In the genomic region with DNA sequence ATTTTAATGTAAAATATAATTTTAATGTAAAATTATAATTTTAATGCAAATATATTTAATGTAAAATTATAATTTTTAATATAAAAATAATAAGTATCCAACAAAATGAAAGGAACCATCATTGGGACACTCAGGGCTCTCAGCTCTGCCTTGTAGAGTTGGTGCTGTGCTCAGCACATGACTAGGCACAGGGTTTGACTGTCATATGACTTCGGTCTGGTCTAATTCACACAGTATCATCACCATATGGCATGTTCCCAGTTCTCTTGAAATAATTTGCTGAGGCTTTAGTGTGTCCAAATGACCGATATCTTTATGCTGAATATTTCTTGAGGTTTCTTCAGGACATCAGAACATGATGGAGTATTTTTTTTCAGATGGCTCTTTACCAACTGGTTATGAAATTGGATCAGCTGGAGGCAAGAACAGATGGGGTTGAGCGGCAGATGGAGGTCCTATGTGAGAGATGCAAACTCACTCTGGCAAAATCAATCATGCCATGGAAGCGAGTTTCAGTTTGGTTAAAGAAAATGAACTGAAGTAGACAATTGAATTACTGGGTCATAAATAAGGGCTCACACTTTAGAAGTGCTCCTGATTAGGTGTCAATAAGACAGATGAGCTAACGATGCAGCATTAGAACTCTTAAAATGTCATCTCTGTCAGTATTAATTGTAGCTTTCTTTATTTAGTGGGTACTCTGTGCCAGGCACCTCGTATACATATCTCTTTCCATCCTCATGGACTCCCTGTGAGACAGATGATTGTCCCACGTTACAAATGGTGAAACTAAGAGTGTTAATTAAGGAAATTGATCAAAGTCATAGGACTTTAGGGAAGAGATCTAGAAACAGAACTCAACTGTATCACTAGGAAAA, we compare ENCODE assay signal across 9 mouse cellular contexts.
A peak's percentile ranks its signal among the peaks of the same experiment; 100 is the strongest.
DNase-seq lines count a peak whose midpoint lies in the region; ATAC-seq lines count a peak whose summit lies in the region.
"Had no signal": no experiment of that assay in that cellular context is flagged by ENCODE, and none has a peak within 500 bp of the region (broad histone marks: within the 10 kb centered on the region; RNA-seq: fewer than 3 reads in every experiment).

No protein-coding gene starts in this region.

- peak; percentile 55 for DNase-seq in cerebellum, adult 8-10 months
- peak; percentile 77 for DNase-seq in layer of hippocampus, adult 9-10 months (ENCODE audit: low spot score)
- DNase-seq in retina, postnatal 1 day, result peak; percentile 8
- no peak for DNase-seq in heart, postnatal 4 days
- no peak for DNase-seq in limb, embryonic 10.5 days (ENCODE audit: low spot score)
- DNase-seq in adrenal gland, adult 18-20 months (ENCODE audit: low spot score in 2 of 2), result no peak
- DNase-seq: liver had no signal

- H3K9me3 ChIP-seq in forebrain, embryonic 15.5 days, result no peaks in the 10 kb centered on the region
- no peaks in the 10 kb centered on the region for H3K9me3 ChIP-seq in limb, embryonic 10.5 days (replicated peaks)
- H3K9me3 ChIP-seq: megakaryocyte, embryonic 14.5 days had no signal

- peak; percentile 80 for ATAC-seq in forebrain, embryonic 15.5 days (replicated peaks)

- H3K4me2 ChIP-seq in forebrain, embryonic 15.5 days (replicated peaks), result no peak overlapping the region

- no peak overlapping the region for H3K4me3 ChIP-seq in forebrain, embryonic 15.5 days
- H3K4me3 ChIP-seq in limb, embryonic 10.5 days, result no peak overlapping the region
- H3K4me3 ChIP-seq: megakaryocyte, embryonic 14.5 days had no signal

- peaks cover 9% of the 10 kb centered on the region; the same call in 1 of the 2 replicates for H3K4me1 ChIP-seq in forebrain, embryonic 15.5 days
- H3K4me1 ChIP-seq in limb, embryonic 10.5 days, result no peaks in the 10 kb centered on the region
- H3K4me1 ChIP-seq: megakaryocyte, embryonic 14.5 days had no signal

- H3K9ac ChIP-seq in forebrain, embryonic 15.5 days (replicated peaks), result no peak overlapping the region

- H3K36me3 ChIP-seq in forebrain, embryonic 15.5 days, result no peaks in the 10 kb centered on the region
- H3K36me3 ChIP-seq in limb, embryonic 10.5 days, result no peaks in the 10 kb centered on the region

- 52% methylated on average over 7 of the region's 7 CpGs for WGBS in forebrain, embryonic 15.5 days
- WGBS in limb, embryonic 10.5 days, result 58% methylated on average over 7 of the region's 7 CpGs

- no peak overlapping the region for H3K27ac ChIP-seq in forebrain, embryonic 15.5 days (replicated peaks)
- no peak overlapping the region for H3K27ac ChIP-seq in limb, embryonic 10.5 days

- no peaks in the 10 kb centered on the region for H3K27me3 ChIP-seq in forebrain, embryonic 15.5 days
- H3K27me3 ChIP-seq in limb, embryonic 10.5 days (ENCODE audit: low read depth, poor library complexity, severe bottlenecking), result peaks cover 4% of the 10 kb centered on the region; the same call in 1 of the 2 replicates
- H3K27me3 ChIP-seq: megakaryocyte, embryonic 14.5 days had no signal

Comparison
In these comparisons a context has a peak if more than half of its experiments do, and no peak if none do; other contexts are left out.
1. DNase-seq: peak in cerebellum, adult 8-10 months (single experiment), layer of hippocampus, adult 9-10 months (single experiment) and retina, postnatal 1 day (single experiment); none in heart, postnatal 4 days (single experiment), limb, embryonic 10.5 days (single experiment) and adrenal gland, adult 18-20 months (0 of 2).